ENCODE assay signal across 8 mouse cellular contexts in genomic region chr9:48494817-48495547, GRCm38 (mm10). TPM values are rescaled to one million over a fixed set of nuclear protein-coding genes. Genes with fewer than 3 reads are reported as not detected.
DNase-seq lines count a peak whose midpoint lies in the region; ATAC-seq and TF ChIP-seq lines count a peak whose summit lies in the region.

TSS of gene Rbm7 (minus strand) at chr9:48495299.
TSS of gene Gm5617 (plus strand) at chr9:48495442.

- 0% methylated on average over 72 of the region's 72 CpGs for WGBS in heart, embryonic 12.5 days
- under 1% methylated on average over 72 of the region's 72 CpGs for WGBS in kidney, postnatal 0 days
- WGBS in liver, embryonic 11.5 days, result under 1% methylated on average over 72 of the region's 72 CpGs
- under 1% methylated on average over 72 of the region's 72 CpGs for WGBS in stomach, embryonic 15.5 days

- no peak for TF ChIP-seq CTCF in C2C12 (IDR thresholded peaks at IDR 0.05; ENCODE audit: control insufficient read depth, insufficient read depth, insufficient read length)
- no peak for TF ChIP-seq CTCF in kidney, postnatal 0 days (IDR thresholded peaks at IDR 0.05; ENCODE audit: low read depth)

- peaks cover 38% of the 10 kb centered on the region for H3K36me3 ChIP-seq in C2C12 (ENCODE audit: control insufficient read depth, insufficient read depth)
- peaks cover 27% of the 10 kb centered on the region for H3K36me3 ChIP-seq in heart, embryonic 12.5 days
- peaks cover 24% of the 10 kb centered on the region for H3K36me3 ChIP-seq in kidney, postnatal 0 days (ENCODE audit: insufficient read depth, low read length)
- H3K36me3 ChIP-seq in liver, embryonic 11.5 days (ENCODE audit: control insufficient read depth, insufficient read depth, low read length), result peaks cover 18% of the 10 kb centered on the region
- peaks cover 23% of the 10 kb centered on the region for H3K36me3 ChIP-seq in stomach, embryonic 15.5 days

- peak within 1 kb of the TSS; percentile 90 for H3ac ChIP-seq in C2C12 (ENCODE audit: control insufficient read depth, insufficient read length, low read depth)

- peaks cover 20% of the 10 kb centered on the region for H3K4me1 ChIP-seq in heart, embryonic 12.5 days (replicated peaks)
- H3K4me1 ChIP-seq in kidney, postnatal 0 days (replicated peaks; ENCODE audit: insufficient read depth, low read length), result peaks cover 13% of the 10 kb centered on the region
- H3K4me1 ChIP-seq in liver, embryonic 11.5 days (replicated peaks; ENCODE audit: control insufficient read depth, insufficient read depth, low read length), result peaks cover 8% of the 10 kb centered on the region
- peaks cover 10% of the 10 kb centered on the region for H3K4me1 ChIP-seq in stomach, embryonic 15.5 days

- no peaks in the 10 kb centered on the region for H3K9me3 ChIP-seq in heart, embryonic 12.5 days (replicated peaks)
- H3K9me3 ChIP-seq in kidney, postnatal 0 days (replicated peaks; ENCODE audit: low read length), result no peaks in the 10 kb centered on the region
- H3K9me3 ChIP-seq in liver, embryonic 11.5 days (ENCODE audit: control insufficient read depth, low read length), result no peaks in the 10 kb centered on the region
- H3K9me3 ChIP-seq in stomach, embryonic 15.5 days, result no peaks in the 10 kb centered on the region

- no peaks in the 10 kb centered on the region for H3K27me3 ChIP-seq in C2C12 (ENCODE audit: control insufficient read depth, insufficient read depth, insufficient read length)
- H3K27me3 ChIP-seq in heart, embryonic 12.5 days (replicated peaks), result 0 out of 2 replicates have a peak, but pooled peaks cover 12% of the 10 kb centered on the region
- H3K27me3 ChIP-seq in kidney, postnatal 0 days (ENCODE audit: insufficient read depth, low read length), result no peaks in the 10 kb centered on the region
- no peaks in the 10 kb centered on the region for H3K27me3 ChIP-seq in liver, embryonic 11.5 days (replicated peaks; ENCODE audit: control insufficient read depth, insufficient read depth, low read length)
- no peaks in the 10 kb centered on the region for H3K27me3 ChIP-seq in stomach, embryonic 15.5 days (replicated peaks)

- peak within 1 kb of the TSS; percentile 83 for H3K4me2 ChIP-seq in heart, embryonic 12.5 days
- peak within 1 kb of the TSS; percentile 86 for H3K4me2 ChIP-seq in kidney, postnatal 0 days (ENCODE audit: low read length)
- H3K4me2 ChIP-seq in liver, embryonic 11.5 days, result peak within 1 kb of the TSS; percentile 70
- peak within 1 kb of the TSS; percentile 77 for H3K4me2 ChIP-seq in stomach, embryonic 15.5 days

- H3K79me2 ChIP-seq in C2C12 (ENCODE audit: control insufficient read depth, insufficient read depth), result peaks cover 37% of the 10 kb centered on the region

- peak within 1 kb of the TSS; percentile 96 for H3K9ac ChIP-seq in heart, embryonic 12.5 days
- H3K9ac ChIP-seq in kidney, postnatal 0 days (ENCODE audit: low read depth, low read length), result peak within 1 kb of the TSS; percentile 95
- peak within 1 kb of the TSS; percentile 91 for H3K9ac ChIP-seq in liver, embryonic 11.5 days (ENCODE audit: low read depth, low read length)
- peak within 1 kb of the TSS; percentile 77 for H3K9ac ChIP-seq in stomach, embryonic 15.5 days

- peak within 1 kb of the TSS; percentile 53 for H3K4me3 ChIP-seq in C2C12 (ENCODE audit: insufficient read depth, poor library complexity, severe bottlenecking)
- H3K4me3 ChIP-seq in heart, embryonic 12.5 days, result peak within 1 kb of the TSS; percentile 97
- H3K4me3 ChIP-seq in kidney, postnatal 0 days (replicated peaks; ENCODE audit: low read depth, low read length), result peak within 1 kb of the TSS; percentile 90
- peak within 1 kb of the TSS; percentile 87 for H3K4me3 ChIP-seq in liver, embryonic 11.5 days (ENCODE audit: low read depth, low read length)
- H3K4me3 ChIP-seq in stomach, embryonic 15.5 days (replicated peaks), result peak within 1 kb of the TSS; percentile 74

- peak; percentile 98 for ATAC-seq in erythroid progenitor cell, adult 5-6 weeks (replicated peaks; ENCODE audit: low FRiP score, poor library complexity, severe bottlenecking)
- ATAC-seq in heart, embryonic 12.5 days (ENCODE audit: insufficient number of reproducible peaks, low FRiP score), result peak; percentile 100
- peak; percentile 99 for ATAC-seq in kidney, postnatal 0 days (replicated peaks; ENCODE audit: low FRiP score, low read depth)
- ATAC-seq in liver, embryonic 11.5 days (replicated peaks; ENCODE audit: low FRiP score), result peak; percentile 100
- ATAC-seq in stomach, embryonic 15.5 days (ENCODE audit: insufficient read depth, low FRiP score, low read depth), result peak; percentile 100

- peak; percentile 92 for DNase-seq in brain, embryonic 18.5 days (ENCODE audit: low read depth, low spot score)
- peak; percentile 97 for DNase-seq in kidney, postnatal 0 days (ENCODE audit: low spot score)
- DNase-seq in liver, embryonic 11.5 days (ENCODE audit: low spot score), result peak; percentile 93
- peak; percentile 96 for DNase-seq in naive thymus-derived CD4-positive, alpha-beta T cell, adult 2 months (ENCODE audit: low read depth)

- peak within 1 kb of the TSS; percentile 91 for H3K27ac ChIP-seq in heart, embryonic 12.5 days (ENCODE audit: poor library complexity, severe bottlenecking)
- H3K27ac ChIP-seq in kidney, postnatal 0 days, result peak within 1 kb of the TSS; percentile 92
- peak within 1 kb of the TSS; percentile 83 for H3K27ac ChIP-seq in liver, embryonic 11.5 days (ENCODE audit: low read depth, low read length)
- H3K27ac ChIP-seq in stomach, embryonic 15.5 days, result peak within 1 kb of the TSS; percentile 89

- peaks cover 30% of the 10 kb centered on the region for H3K79me3 ChIP-seq in C2C12 (ENCODE audit: low read depth)

TF ChIP-seq in C2C12, 6 proteins besides CTCF, POLR2A, EP300 and RAD21:
- TF ChIP-seq FOSL1 (IDR thresholded peaks at IDR 0.05; ENCODE audit: insufficient read depth, low read length, poor library complexity, severe bottlenecking), result no peak
- TF ChIP-seq USF1 (IDR thresholded peaks at IDR 0.05; ENCODE audit: low read depth), result no peak
- peak; percentile 33 for TF ChIP-seq MAX (IDR thresholded peaks at IDR 0.05)
- no peak for TF ChIP-seq MYOD1 (IDR thresholded peaks at IDR 0.05; ENCODE audit: control insufficient read depth, insufficient read length, low read depth)

RNA-seq across cellular contexts. Expression of gene Rbm7, which starts in this region (rescaled TPM):
- polyA plus RNA-seq in C2C12 (2012; fragmentation: generic; extraction: Trizol), result 21.0 TPM
- 41.5 and 48.3 TPM in 2 replicates for total RNA-seq in erythroid progenitor cell, adult 5-6 weeks (2015; ENCODE audit: low replicate concordance)
- 32.2 and 41.5 TPM in 2 replicates for total RNA-seq in erythroid progenitor cell, adult 5-6 weeks (2017; ENCODE audit: low replicate concordance)
- 86.0 and 91.2 TPM in 2 replicates for polyA plus RNA-seq in heart, embryonic 12.5 days (2016; fragmentation: Nextera tagmentation; extraction: Ambion mirVana)
- polyA plus RNA-seq in kidney, postnatal 0 days (2015; fragmentation: Nextera tagmentation; extraction: Ambion mirVana), result 128 and 132 TPM in 2 replicates
- polyA plus RNA-seq in liver, embryonic 11.5 days (2014; fragmentation: Nextera tagmentation; extraction: Ambion mirVana), result 110 and 121 TPM in 2 replicates
- 112 and 117 TPM in 2 replicates for polyA plus RNA-seq in stomach, embryonic 15.5 days (2015; fragmentation: Nextera tagmentation; extraction: Ambion mirVana)

RNA-seq across cellular contexts. Expression of gene Gm5617, which starts in this region (rescaled TPM):
- polyA plus RNA-seq in C2C12 (2012; fragmentation: generic; extraction: Trizol), result 23.1 TPM
- total RNA-seq in erythroid progenitor cell, adult 5-6 weeks (2015; ENCODE audit: low replicate concordance), result 3.4 and 21.3 TPM in 2 replicates
- total RNA-seq in erythroid progenitor cell, adult 5-6 weeks (2017; ENCODE audit: low replicate concordance), result 4.6 and 5.2 TPM in 2 replicates
- polyA plus RNA-seq in heart, embryonic 12.5 days (2016; fragmentation: Nextera tagmentation; extraction: Ambion mirVana), result 33.4 and 33.8 TPM in 2 replicates
- polyA plus RNA-seq in kidney, postnatal 0 days (2015; fragmentation: Nextera tagmentation; extraction: Ambion mirVana), result 77.5 and 92.3 TPM in 2 replicates
- 22.0 and 29.8 TPM in 2 replicates for polyA plus RNA-seq in liver, embryonic 11.5 days (2014; fragmentation: Nextera tagmentation; extraction: Ambion mirVana)
- 30.8 and 32.0 TPM in 2 replicates for polyA plus RNA-seq in stomach, embryonic 15.5 days (2015; fragmentation: Nextera tagmentation; extraction: Ambion mirVana)

Comparison
In these comparisons a context has a peak if more than half of its experiments do, and no peak if none do; other contexts are left out.
1. Peak in every context shown above with its lines: DNase-seq, ATAC-seq, H3K4me3 ChIP-seq and H3K27ac ChIP-seq.